Mouse (Mus musculus): Measurements from ENCODE around the gene Zfp462. TPM values are rescaled to one million over a fixed set of nuclear protein-coding genes. Genes with fewer than 3 reads are reported as not detected.

Gene Zfp462
- polyA plus RNA-seq, 1 experiment from 2014 or later: 14.8 TPM

DNA sequence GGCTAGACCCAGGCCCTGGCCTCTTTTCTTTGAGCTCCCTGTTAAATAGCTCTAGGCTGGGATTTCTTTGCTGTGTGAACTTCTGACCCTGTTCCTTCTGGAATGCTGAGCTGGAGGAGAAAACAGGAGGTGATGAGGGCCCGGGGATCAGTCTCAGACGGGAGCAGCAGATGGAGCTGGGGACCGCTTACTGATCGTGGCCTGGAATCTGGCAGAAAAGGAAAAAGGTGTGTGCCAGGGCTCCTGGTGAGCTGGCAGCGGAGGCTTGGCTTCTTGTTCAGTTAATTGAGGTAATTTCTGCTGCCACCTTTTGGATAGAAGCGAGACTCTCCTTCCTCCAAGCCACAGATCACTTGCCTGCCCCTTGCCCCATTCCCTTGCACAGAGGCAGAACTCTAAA is 177.1 kb downstream of the Zfp462 start:
- WGBS: 37% methylated on average over 6 of the region's 6 CpGs
- Histone ChIP-seq H3K27ac (replicated peaks) (no peak overlapping the region), H3K4me3 (no peak overlapping the region), H3K9me3 (no peaks in the 10 kb centered on the region), H3K4me1 (peaks cover 11% of the 10 kb centered on the region; the same call in 1 of the 2 replicates), H3K36me3 (replicated peaks) (no peaks in the 10 kb centered on the region), H3K27me3 (replicated peaks; ENCODE audit: low read depth, poor library complexity, severe bottlenecking) (no peaks in the 10 kb centered on the region)
- DNase-seq (ENCODE audit: low spot score): peak; percentile 21

DNA sequence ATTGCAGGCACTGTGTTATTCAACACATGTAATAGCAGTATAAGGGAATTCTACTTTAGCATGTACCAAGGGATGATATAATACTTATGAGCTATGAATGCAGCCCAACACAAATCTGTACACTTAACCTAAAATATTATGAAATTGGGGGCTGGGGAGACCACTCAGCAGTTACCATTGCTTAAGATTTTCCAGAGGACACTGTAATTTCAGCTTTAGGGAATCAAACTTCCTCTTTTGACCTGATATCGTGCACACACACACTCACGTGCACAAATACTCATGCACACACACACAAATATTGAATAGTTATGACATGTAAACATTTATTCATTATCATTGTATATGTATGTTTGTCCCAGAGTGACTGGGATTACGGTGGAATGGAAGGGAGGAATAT is 179.3 kb downstream of the Zfp462 start:
- Histone ChIP-seq H3K27me3 (replicated peaks; ENCODE audit: low read depth, poor library complexity, severe bottlenecking) (no peaks in the 10 kb centered on the region), H3K36me3 (replicated peaks) (no peaks in the 10 kb centered on the region), H3K27ac (replicated peaks) (no peak overlapping the region), H3K9me3 (no peaks in the 10 kb centered on the region), H3K4me1 (peaks cover 4% of the 10 kb centered on the region; the same call in 1 of the 2 replicates), H3K4me3 (no peak overlapping the region)
- 93% methylated on average over 3 of the region's 3 CpGs for WGBS
- no peak for DNase-seq (ENCODE audit: low spot score)

DNA sequence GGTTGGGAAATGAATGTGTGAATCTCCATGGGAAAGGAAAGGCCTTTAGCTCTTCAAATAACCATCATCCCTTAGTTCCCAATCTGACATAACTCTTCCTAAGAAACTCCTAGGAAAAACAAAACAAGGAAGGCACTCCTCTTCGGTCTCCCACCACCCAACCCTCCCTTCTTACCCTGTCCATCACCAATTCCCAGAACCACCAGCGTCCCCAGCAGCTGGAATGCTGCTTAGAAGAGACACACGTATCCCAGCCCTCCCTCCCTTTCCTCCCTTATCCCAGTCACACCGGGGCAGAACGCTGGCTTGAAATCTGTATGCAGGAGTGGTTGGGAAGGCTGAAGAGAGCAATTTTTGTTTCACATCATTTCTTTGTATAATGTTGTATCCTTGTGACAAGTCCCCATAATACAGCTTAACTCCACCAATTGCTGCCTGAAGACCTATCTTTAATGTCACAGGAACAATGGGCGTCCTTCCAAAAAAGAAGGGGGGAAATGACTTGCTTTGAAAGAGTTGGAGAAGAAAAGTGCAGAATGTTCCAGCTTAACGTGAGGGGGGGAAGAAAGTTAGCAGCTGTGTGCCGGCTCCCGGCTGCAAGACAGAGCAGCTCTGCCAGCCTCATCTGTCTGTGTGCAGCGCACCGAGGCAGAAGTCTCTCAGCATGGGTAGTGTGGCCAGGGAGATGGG is 180.3 kb downstream of the Zfp462 start:
- WGBS: 49% methylated on average over 11 of the region's 11 CpGs
- H3K9me3 ChIP-seq: no peaks in the 10 kb centered on the region
- no peaks in the 10 kb centered on the region for H3K36me3 ChIP-seq (replicated peaks)
- peaks cover 4% of the 10 kb centered on the region; the same call in 1 of the 2 replicates for H3K4me1 ChIP-seq
- no peak overlapping the region for H3K27ac ChIP-seq (replicated peaks)
- no peak for DNase-seq (ENCODE audit: low spot score)
- no peak overlapping the region for H3K4me3 ChIP-seq
- H3K27me3 ChIP-seq (replicated peaks; ENCODE audit: low read depth, poor library complexity, severe bottlenecking): no peaks in the 10 kb centered on the region

DNA sequence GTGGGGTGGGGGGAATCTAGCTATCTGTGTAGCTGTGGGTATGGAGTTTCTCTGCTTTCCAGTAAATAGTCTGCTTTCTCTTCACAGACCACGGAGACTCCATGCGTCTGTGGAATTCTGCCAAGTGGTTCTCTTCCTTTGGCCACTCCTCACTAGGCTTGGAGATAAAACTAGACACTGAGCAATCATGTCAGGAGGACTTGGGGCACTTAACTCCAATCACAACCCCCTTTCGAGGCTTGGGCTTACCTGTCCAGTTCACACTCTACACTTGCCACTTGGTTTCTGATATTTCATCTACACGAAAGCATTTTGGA is 180.8 kb downstream of the Zfp462 start:
- DNase-seq (ENCODE audit: low spot score): no peak
- Histone ChIP-seq H3K4me1 (peaks cover 4% of the 10 kb centered on the region; the same call in 1 of the 2 replicates), H3K9me3 (no peaks in the 10 kb centered on the region), H3K4me3 (no peak overlapping the region), H3K36me3 (replicated peaks) (no peaks in the 10 kb centered on the region), H3K27ac (replicated peaks) (no peak overlapping the region), H3K27me3 (replicated peaks; ENCODE audit: low read depth, poor library complexity, severe bottlenecking) (no peaks in the 10 kb centered on the region)
- WGBS: 88% methylated on average over 4 of the region's 4 CpGs

DNA sequence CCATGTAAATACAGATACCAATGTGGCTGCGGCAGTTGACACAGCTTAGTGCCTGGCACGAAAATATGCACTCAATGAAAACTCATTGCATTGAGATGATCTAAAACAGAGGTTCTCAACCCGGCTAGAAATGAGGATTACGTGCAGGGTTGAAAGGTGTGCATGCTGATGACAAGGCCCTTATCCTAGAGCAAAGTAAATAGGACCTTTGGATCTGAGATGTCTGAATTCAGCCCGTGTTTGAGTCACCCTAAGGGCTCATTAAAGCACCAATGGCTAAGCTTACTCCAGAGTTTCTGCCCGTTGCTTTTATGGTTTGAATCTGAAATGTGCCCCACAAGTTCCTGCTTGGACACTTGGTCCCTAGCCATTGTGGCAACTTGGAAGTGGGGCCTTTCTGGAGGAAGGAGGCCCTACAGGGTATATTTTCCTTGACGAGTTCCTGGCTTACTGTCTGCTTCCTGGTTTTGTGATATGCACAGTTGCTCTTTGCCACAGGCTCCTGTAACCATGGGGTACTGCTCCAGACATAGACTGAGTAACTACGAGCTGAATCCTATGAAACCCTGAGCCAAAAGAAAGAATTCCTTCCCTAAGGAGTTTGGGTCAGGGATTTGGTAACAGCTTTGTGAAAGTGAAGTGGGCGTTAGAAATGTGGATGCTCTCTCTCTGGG is 182.5 kb downstream of the Zfp462 start:
- Histone ChIP-seq H3K9me3 (no peaks in the 10 kb centered on the region), H3K27me3 (replicated peaks; ENCODE audit: low read depth, poor library complexity, severe bottlenecking) (no peaks in the 10 kb centered on the region), H3K36me3 (replicated peaks) (no peaks in the 10 kb centered on the region), H3K27ac (replicated peaks) (no peak overlapping the region), H3K4me3 (no peak overlapping the region), H3K4me1 (no peaks in the 10 kb centered on the region; the same call in 1 of the 2 replicates)
- DNase-seq (ENCODE audit: low spot score): no peak
- 91% methylated on average over 9 of the region's 9 CpGs for WGBS

DNA sequence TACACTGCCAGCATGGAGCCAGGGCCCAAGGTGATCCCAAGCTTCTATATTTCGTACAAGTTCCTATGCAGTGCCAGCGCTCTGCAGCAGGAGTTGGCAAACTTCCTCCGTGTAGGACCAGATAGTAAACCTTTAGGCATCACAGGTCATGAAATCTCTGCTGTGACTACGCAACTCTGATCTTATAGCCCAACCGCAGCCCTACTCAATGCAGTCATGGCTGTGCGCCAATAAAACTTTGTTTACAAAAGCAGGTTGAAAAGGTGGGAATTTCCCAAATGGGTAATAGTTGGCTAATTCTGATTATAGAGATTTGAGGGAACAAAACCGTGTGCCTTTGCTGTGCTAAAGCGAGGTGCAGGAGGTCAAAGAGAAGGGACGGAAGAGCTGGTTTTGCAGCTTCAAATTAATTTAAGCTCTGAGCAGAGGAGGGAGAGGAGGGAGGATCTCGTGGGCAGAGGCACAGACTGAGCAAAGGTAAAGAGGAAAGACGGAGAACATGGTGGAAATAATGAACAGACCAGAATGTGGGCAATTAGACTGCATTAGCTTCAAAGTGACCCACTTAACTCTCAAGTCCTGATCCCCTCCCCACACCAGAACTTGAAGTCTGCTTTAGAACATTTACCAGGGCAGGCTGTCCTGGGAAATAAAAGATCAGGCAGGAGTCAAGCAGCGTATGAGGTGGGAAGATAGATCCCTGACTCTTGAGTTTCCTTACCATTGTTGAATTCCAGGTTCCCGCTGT is 183.4 kb downstream of the Zfp462 start:
- no peaks in the 10 kb centered on the region for H3K9me3 ChIP-seq
- WGBS: 80% methylated on average over 13 of the region's 13 CpGs
- DNase-seq (ENCODE audit: low spot score): no peak
- no peak overlapping the region for H3K27ac ChIP-seq (replicated peaks)
- H3K4me3 ChIP-seq: no peak overlapping the region
- no peaks in the 10 kb centered on the region for H3K27me3 ChIP-seq (replicated peaks; ENCODE audit: low read depth, poor library complexity, severe bottlenecking)
- H3K4me1 ChIP-seq: no peaks in the 10 kb centered on the region; the same call in 1 of the 2 replicates
- H3K36me3 ChIP-seq (replicated peaks): no peaks in the 10 kb centered on the region

All from embryonic facial prominence, embryonic 10.5 days (tissue).